Mouse (Mus musculus) bone marrow macrophage, adult 2 months (primary cell): ENCODE data around the gene Fbxo17. TPM values are rescaled to one million over a fixed set of nuclear protein-coding genes. Genes with fewer than 3 reads are reported as not detected.

Source experiments
- H3K27ac ChIP-seq: 2 replicates; pipeline ENCODE4 v1.5.1; 2012; ENCODE audit warnings: low read depth, low read length; ENCODE audit not compliant: insufficient read depth
- H3K4me1 ChIP-seq: 2 replicates; pipeline ENCODE4 v1.6.1; 2012; ENCODE audit warnings: low read length; ENCODE audit not compliant: control insufficient read depth, insufficient read depth
- H3K4me3 ChIP-seq: 2 replicates; pipeline ENCODE4 v1.5.1; 2012; ENCODE audit warnings: mild to moderate bottlenecking, low read length, moderate library complexity; ENCODE audit not compliant: insufficient read depth
- CTCF ChIP-seq: IDR thresholded peaks from 2 replicates; pipeline ENCODE4 v1.5.1; 2012; ENCODE audit warnings: low read depth, mild to moderate bottlenecking, low read length, moderate library complexity
- POLR2A ChIP-seq: IDR thresholded peaks from 2 replicates; pipeline ENCODE4 v1.6.1; 2012; ENCODE audit warnings: mild to moderate bottlenecking, low read depth, low read length, borderline replicate concordance
- polyA plus RNA-seq: library from polyadenylated mRNA; stranded (reverse); fragments of >200 nt; gene quantifications from 2 replicates; pipeline ENCODE4 v1.2.4, GENCODE M21; 2012; ENCODE audit not compliant: missing spikeins, insufficient read depth, insufficient read length

Gene Fbxo17
- polyA plus RNA-seq, 1 experiment = 0.47 TPM

DNA sequence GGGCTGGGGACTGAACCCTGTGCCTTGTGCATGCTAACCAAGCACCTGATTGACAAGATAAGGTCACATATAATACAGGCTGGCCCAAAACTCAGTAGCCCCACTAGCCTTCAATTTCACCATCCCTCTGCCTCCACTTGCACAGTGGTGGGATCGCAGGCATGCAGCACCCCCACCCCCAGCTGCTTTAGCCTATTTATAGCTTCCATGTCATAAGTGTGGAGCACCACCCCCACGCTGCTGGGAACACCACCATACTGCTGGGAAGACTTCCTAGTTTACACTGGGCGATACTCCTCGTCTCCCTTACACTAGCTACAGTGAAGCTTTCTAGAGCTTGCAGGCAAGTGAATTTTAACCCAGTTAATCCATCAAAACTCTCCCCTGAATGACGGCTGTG is 1.9 kb upstream of the Fbxo17 start:
- Histone ChIP-seq H3K4me1 (peaks cover 2% of the 10 kb centered on the region), H3K4me3 (no peak overlapping the region), H3K27ac (no peak overlapping the region)
- TF ChIP-seq POLR2A (no peak), CTCF (no peak)

DNA sequence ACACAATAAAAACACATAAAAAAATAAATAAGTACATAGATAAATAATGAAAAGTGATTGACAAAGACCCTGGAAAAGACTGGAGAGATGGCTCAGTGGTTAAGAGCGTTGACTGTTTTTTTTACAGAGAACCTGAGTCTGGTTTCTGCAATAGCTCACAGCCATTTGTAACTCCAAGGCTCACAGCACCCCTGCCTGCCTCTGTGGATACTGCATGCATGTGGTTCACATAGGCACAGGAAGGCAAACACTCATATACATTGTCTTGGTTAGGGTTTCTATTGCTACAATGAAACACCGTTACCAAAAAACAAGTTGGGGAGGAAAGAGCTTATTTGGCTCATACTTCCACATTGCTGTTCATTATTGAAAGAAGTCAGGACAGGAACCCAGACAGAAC is 1.0 kb upstream of the Fbxo17 start:
- TF ChIP-seq CTCF (no peak), POLR2A (no peak)
- H3K27ac ChIP-seq = no peak overlapping the region
- no peaks in the 10 kb centered on the region for H3K4me1 ChIP-seq
- no peak overlapping the region for H3K4me3 ChIP-seq

DNA sequence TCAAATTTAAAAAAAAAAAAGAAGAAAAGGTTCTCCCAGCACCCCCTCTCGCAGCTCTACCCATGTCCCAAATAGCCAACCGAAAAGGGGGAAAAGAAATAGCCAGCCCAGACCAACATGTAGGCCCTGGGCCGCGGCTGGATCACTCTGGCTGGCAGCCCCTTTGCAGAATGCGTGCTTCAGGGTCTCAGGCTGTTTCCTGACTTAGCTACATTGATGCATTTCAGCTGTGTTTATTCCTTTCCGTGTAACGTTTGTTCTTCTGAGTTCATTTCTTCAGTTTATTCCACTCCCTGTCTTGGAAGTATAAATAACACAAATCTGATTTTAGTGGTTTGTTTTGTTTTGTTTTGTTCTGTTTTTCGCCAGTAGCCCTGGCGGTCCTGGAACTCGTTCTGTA is 1.1 kb downstream of the Fbxo17 start:
- TF ChIP-seq CTCF (no peak), POLR2A (no peak)

DNA sequence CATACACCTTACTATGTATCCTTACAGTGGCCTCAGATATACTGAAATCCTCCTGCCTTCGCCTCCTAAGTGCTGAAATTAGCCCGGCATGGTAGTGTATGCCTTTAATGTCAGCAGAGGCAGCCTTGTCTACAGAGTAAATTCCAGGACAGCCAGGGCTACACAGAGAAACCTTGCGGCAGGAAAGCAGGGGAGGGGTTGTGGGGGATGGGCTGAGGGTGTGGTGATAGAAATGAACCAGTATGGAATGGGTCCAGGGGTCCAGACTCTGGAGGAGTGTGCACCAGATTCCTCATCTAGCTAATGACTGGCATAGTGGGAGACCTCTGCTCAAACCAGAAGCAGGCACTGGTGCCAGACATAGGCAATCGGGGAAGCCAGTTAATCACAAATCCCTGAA is 2.6 kb downstream of the Fbxo17 start:
- no peaks in the 10 kb centered on the region for H3K4me1 ChIP-seq
- no peak overlapping the region for H3K4me3 ChIP-seq
- H3K27ac ChIP-seq = no peak overlapping the region
- TF ChIP-seq POLR2A (no peak), CTCF (no peak)

More for the DNA sequence above, 1.1 kb downstream of the Fbxo17 start:
- H3K4me3 ChIP-seq = no peak overlapping the region
- H3K27ac ChIP-seq = no peak overlapping the region
- H3K4me1 ChIP-seq = no peaks in the 10 kb centered on the region

DNA sequence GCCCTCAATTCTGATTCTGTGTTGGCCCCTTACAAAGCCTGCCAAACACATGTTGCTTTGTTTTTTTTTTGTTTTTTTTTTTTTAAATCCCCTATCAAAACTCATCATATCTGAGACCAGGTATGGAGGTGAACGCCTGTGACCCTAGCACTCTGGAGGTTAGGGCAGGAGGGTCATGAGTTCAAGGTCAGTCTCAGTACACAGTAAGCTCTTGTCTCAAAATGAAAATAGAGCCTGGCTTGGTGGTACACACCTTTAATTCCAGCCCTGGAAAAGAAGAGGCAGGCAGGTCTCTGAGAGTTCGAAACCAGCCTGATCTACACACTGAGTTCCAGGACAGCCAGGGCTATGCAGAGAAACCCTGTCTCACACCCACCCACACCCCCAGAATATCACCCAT is 3.0 kb downstream of the Fbxo17 start:
- no peak overlapping the region for H3K4me3 ChIP-seq
- TF ChIP-seq POLR2A (no peak), CTCF (no peak)
- H3K4me1 ChIP-seq = no peaks in the 10 kb centered on the region
- no peak overlapping the region for H3K27ac ChIP-seq

DNA sequence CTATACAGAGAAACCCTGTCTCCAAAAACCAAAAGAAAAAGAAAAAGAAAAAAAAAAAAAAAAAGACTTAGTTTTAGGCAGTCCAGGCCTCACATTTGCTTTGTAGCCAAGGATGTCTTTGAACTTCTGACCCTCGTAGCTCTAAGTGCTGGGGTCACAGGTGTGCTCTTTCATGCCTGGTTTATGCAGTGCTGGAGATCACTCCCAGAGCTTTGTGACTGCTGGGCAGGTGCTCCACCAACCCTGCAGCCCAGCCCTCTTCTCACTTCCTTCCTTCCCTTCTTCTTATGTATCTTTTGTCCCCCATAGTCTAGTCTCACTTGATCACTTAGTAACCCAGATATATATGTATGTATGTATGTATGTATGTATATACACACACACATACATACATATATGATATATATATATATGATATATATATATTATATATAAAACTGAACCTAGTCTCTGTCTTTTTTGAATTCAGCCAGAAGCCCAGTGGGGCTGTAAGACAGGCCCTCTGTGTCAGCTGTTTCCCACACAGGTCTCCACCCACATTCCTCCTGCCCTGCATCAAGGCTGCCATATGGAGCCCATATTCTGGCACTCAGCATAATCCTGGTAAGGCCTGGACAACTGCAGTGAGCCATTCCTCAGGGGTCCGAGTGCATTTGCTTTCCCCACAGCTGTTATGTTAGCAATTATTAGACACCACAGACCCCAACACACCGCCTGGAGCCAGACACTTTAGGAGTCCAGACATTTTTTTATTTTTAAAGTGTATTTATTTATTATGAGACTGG is 4.3 kb downstream of the Fbxo17 start:
- H3K27ac ChIP-seq = no peak overlapping the region
- H3K4me1 ChIP-seq = no peaks in the 10 kb centered on the region
- TF ChIP-seq POLR2A (no peak), CTCF (no peak)
- H3K4me3 ChIP-seq = no peak overlapping the region

DNA sequence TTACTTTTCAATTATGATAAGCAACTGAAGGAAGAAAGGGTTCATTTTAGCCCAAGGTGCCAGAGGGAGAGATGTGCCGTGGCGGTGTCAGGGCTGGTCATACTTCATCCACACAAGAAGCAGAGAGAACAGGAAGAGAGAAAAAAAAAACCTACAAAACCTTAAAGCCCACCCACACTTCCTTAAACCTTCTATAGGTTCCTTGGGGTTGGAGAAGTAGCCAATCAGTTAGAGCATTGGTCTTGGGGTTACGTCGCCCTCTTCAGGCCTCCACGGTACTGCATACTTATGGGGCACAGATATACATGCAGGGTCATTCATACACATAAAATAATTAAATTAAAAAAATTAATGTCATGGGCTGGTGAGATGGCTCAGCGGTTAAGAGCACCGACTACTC is 5.5 kb downstream of the Fbxo17 start:
- no peak overlapping the region for H3K4me3 ChIP-seq
- TF ChIP-seq POLR2A (no peak), CTCF (no peak)
- H3K4me1 ChIP-seq = no peaks in the 10 kb centered on the region
- H3K27ac ChIP-seq = no peak overlapping the region

DNA sequence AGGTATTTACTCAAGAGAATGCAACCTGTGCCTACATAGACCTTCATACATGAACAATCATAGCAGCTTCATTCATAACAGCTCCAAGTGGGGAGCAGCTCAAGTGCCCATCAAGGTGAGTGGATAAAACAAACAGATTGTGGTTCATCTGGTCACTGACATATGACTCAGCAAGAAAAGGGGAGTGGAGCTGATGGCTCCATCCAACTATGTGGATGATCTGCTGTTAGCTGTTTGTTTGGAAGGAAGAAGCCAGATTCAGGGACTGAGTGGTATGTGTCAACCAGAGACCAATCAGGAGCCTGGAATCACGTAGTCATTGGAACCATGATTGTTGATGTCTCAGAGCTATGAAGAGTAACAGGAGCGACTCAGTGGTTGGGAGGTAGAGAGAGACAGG is 8.0 kb downstream of the Fbxo17 start:
- TF ChIP-seq CTCF (no peak), POLR2A (no peak)

DNA sequence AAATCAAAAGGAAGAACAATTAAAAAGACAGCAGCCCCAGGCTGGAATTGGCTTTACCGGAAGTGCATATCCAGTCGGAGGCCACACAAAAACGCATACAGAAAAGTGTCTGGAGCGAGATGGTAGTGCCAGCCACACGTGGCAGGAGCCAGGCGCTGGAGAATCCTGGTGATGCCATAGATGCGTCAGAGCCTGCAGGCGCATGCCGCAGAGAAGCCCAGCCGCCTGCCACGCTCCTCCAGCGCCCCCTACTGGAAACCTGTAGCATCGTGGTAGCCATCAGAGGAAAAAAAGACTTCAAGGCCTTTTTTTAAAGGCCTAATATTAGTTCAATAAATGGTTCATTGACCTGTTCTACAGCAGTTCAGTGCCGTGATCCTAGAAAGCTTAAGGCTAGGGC is 10.0 kb downstream of the Fbxo17 start:
- peak; percentile 92 for TF ChIP-seq CTCF
- no peak for TF ChIP-seq POLR2A
- no peak overlapping the region for H3K4me3 ChIP-seq
- H3K27ac ChIP-seq = no peak overlapping the region
- H3K4me1 ChIP-seq = no peaks in the 10 kb centered on the region

More for the DNA sequence above, 8.0 kb downstream of the Fbxo17 start:
- no peak overlapping the region for H3K4me3 ChIP-seq
- no peaks in the 10 kb centered on the region for H3K4me1 ChIP-seq
- no peak overlapping the region for H3K27ac ChIP-seq

DNA sequence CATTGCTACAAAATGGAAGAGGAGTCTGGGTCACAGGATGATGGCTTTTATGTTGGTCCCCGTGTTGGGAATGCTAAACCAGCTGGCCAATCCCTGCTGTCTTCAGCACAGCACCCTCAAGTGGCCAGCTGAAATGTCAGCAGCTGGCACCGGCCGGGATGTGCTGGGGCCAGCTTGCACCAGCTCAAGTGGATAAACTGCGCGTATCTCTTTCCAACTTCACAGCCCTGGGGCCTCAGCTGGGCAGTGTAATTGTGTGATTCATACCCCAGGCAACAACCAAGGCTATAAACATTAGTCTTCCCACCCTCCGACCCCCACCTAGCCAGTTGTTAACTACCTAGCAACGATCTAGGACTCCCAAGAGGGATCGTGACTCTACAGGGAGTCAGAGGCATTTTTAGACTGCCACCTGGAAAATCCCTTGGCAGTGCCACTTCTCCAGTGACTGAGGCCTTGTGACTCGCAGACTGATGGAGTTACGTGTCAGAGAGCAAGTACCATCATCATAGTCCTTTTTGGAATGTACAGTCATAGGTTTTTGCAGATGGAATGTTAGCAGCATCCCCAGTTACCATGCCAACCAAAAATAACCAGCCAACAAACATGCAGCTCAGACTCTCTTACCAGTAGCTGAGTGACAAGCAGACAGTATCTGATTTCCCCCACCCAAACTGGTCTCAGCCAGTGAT is 11.2 kb downstream of the Fbxo17 start:
- H3K4me1 ChIP-seq = peaks cover under 1% of the 10 kb centered on the region; the same call in 1 of the 2 replicates
- H3K27ac ChIP-seq = no peak overlapping the region
- TF ChIP-seq CTCF (0 out of 2 replicates have a peak, but pooled peaks have one; percentile 21), POLR2A (no peak)
- no peak overlapping the region for H3K4me3 ChIP-seq
